Mouse (Mus musculus) frontal cortex, postnatal 10 days (tissue): Measurements from ENCODE around the gene Slc13a3.
"Not testable (repeated sequence)": the region's sequence is repeated elsewhere in the genome, so short reads cannot be mapped to it uniquely, and the experiment has no call there.

Source experiments
- DNase-seq, 2 experiments: peaks; one replicate each; pipeline ENCODE4 v3.0.0; 2022; ENCODE audit warnings: low spot score in 2 of 2, mixed read lengths in 1 of 2

The Slc13a3 gene

DNA sequence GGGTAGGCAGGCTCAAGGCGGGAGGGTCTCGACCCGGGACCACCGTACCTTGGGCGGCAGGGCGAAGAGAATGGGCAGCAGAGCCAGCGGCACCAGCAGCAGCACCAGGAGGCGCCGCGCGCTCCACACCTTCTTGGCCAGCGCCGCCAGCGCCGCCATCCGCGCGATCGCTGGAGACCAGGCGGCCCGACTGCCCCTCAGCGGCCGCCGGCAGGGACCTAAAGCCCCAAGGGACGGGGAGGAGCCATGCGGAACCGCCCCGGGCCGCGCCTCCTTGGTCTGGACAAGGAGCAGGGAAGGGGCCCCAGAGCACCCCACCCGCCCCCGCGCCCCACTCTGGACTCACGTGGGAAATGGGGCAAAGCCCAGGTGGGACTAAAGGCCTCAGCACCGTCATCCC, at the start of gene Slc13a3:
Slc13a3 (minus strand) TSS at position 228 of the 400 bp plus-strand sequence.
- DNase-seq: no peak

DNA sequence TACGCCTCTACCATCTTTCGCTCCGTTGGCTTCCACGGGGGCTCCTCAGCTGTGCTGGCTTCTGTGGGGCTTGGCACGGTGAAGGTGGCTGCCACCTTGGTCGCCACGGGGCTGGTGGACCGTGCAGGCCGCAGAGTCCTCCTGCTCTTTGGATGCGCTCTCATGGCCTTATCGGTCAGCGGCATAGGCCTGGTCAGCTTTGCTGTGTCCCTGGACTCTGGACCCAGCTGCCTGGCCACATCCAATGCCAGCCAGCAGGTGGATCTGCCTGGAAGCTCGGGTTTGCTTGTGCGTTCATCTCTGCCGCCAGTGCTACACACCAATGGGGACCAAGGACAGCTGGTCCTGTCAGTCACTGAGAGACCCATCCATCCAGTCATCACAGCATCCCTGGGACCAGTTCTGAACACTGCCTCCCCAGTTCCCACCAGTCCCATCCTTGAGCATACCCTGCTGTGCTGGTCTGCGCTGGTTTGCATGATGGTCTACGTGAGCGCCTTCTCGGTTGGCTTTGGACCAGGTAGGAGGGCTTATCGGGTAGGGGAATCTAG, 42.2 kb upstream of the Slc13a3 start:
- DNase-seq: no peak

DNA sequence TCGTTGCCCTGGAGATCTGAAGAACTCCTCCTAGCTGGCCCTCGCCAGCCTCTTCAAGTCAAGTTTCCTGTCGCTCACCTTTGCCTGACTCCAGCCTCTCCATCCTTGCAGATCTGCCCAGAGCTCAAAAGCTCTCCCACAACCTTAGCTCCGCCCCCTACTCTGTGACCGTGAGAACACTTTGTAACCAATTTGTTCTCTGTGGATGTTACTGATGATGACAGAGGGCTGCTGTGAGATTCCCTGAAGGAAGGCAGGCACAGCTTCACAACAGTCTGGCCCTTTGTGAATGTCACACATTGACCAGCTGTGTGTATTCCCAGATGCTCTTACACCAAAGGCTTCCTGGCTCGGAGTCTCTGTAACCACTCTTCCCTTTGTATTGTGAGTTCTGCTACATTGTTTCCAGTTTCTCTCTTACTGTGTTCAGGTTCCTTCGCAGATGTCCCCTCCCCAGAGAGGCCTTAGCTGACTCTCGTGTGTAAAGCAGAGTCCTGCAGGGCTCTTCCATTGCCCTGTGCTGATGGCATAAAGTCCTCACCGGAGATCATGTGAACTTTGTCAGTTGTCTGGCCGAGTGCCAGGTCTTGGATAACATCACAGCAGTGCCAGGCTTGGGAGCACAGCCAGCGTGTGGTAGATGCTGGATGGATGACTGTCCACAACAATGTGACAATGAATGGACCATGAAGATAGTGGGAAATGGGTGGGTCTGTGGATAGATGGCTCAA, 40.0 kb upstream of the Slc13a3 start:
- DNase-seq: no peak

DNA sequence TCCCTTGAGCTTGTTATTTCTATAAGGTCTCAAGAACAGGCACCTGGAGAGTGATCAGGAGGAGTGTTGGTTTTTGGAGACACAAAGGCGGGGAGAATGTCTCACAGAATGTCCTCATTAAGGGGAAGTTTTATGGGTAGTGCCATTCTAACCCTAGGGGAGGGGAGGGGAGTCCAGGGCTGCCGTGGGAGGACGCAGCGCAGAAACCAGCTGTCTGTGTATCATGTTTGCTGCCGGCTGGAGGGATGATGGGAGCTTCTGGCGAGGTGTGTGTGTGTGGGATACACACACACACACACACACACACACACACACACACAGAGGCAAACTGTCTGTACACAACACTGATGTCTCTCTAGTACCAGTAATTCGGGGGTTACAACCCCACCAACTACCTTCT, 39.4 kb upstream of the Slc13a3 start:
- DNase-seq: no peak

DNA sequence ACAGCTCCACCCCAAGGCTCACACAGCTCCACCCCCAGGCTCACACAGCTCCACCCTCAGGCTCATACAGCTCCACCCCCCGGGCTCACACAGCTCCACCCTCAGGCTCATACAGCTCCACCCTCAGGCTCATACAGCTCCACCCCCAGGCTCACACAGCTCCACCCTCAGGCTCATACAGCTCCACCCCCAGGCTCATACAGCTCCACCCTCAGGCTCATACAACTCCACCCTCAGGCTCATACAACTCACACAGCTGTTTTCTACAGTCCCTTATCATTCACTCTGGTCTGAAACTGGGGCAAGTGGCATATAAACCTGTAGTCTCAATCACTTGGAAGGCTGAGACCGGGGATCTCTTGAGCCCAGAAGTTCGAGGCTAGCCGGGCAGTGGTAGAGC, 38.5 kb upstream of the Slc13a3 start:
- not testable (repeated sequence) for DNase-seq

DNA sequence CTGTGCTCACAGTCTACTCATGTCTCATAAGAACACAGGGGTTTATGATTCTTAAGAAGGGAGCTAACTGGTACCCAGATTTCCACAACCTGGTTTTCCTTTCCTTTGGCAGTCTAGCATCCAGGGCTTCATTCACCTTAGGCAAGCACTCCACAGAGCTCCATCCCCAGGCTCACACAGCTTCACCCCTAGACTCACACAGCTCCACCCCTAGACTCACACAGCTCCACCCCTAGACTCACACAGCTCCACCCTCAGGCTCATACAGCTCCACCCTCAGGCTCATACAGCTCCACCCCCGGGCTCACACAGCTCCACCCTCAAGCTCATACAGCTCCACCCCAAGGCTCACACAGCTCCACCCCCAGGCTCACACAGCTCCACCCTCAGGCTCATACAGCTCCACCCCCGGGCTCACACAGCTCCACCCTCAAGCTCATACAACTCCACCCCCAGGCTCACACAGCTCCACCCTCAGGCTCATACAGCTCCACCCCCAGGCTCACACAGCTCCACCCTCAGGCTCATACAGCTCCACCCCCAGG, 38.0 kb upstream of the Slc13a3 start:
- DNase-seq: not testable (repeated sequence)

DNA sequence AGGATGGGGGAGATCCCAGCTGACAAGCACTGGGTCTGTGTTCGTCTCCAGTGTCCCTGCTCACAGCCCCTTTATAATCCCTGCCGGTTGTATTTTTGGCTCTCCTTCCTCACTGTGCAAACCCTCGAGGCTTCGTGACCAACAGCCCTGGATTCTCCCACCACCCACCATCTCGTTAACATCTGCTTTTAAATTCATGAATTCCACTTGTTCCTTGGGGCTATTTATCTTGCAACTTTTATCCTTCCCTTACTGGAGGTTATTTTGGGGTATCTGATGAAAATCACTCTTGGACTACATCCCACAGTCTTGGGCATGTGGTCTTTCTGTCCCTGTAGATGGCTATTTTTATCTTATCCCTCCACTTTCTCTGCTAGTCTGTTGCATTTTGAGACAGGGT, 37.4 kb upstream of the Slc13a3 start:
- DNase-seq: peak in 1 of 2 experiments; percentile 47

DNA sequence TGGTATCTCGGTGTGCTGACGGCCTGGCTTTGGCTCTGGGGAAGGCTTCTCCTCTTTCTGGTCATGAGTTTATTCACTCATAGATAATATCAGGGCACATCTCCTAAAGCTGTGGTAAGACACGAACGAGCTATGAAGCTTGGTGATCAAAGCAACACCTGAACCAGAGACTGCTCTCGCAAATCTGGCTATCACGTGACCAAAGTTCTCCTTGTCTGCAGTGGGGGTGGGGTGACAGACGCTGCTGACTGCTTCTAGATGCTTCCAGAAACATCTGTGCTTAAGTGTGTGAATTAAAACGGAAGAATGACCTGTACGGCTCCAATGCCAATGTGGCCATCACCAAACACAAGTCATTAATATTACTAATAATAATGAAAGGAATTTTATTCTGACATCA, 36.7 kb upstream of the Slc13a3 start:
- DNase-seq: no peak

DNA sequence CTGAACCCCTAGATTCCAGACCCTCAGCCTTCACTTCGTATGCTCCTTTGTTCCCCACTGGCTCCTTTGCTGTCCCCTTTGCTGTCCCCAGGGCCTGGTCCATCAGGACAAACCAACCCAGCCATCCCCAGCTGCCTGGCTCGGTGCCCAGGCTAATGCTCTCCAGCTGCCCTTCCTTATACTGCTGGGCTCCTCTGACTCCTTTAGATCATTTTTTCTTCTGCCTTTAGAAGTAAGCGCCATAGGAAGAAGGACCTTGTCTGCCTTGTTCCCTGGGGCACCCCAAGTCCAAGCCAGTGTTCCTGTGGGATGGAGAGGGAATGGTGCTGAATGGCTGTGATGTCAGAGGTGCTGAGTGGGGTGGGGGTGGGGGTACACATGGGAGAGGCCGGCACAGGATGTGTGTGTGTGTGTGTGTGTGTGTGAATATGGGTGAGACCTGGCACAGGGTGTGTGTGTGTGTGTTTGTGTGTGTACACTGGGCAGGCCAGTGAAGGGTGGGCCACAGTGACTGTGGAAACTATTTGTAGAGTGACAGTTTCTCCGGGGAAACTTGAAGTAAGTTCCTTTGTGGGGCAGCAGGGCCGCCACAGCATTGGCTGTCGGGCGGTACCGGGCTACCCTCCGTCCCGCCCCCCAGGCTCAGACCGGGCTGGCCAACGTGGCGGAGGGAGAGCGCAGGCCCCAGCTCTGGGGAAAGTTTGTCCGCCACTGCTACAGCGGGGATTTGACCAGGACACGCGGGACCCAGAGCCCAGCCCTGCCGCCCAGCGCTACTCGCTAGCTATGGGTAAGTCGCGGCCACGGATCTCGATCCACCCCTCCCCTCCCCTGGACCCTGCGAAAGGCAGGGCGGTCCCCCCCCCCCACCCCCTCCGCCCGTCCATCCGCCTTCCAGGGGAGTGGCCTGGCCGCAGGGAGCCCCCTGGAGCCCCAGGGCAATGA, 30.5 kb upstream of the Slc13a3 start, which contains the start of gene Slc2a10:
Slc2a10 (plus strand) TSS at position 529 of the 945 bp plus-strand sequence.
- DNase-seq: no peak

DNA sequence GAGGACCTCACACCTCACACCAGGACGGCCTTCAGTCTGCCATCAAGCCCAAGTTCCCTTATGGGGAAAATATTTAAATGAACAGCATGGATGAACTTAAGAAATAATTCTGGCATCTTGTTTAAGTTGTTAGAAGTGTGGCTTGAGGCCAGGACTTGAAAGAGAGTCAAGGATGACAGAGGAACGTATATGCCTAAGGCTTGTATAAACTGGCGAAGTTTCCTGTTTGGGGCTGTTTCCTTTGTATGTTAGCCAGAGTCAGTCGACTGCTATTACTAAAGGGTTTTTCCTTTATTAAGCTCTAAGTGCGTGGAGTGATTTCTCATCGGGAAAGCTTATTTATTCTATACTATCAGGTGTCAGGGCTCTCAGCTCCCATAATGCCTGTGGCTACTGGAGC, 25.8 kb upstream of the Slc13a3 start:
- no peak for DNase-seq

DNA sequence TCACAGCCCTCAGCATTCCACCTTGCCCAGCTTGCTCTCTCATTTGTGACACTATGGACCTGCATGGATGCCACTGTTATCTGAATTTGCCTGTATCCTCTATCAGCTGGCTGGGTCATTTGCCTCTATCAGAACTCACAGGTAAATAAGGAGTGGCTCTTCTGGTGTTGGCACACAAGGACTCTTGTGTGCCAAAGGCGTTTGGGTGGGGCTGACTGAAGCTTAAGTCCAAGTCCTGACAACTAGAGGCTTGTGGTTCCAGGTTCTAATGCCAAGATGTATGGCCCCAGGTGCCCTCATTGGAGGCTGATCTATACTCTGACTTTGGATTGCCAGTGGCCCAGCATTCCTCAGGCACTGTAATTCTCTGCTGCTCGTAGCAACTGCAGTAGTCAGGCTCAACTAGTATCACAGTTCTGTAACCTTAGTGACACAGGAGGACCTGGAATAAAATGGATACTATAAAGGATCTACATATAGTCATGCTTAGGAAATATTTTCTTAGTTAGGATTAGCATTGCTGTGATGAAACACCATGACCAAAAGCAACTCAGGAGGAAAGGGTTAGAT, 24.8 kb upstream of the Slc13a3 start:
- DNase-seq: no peak

DNA sequence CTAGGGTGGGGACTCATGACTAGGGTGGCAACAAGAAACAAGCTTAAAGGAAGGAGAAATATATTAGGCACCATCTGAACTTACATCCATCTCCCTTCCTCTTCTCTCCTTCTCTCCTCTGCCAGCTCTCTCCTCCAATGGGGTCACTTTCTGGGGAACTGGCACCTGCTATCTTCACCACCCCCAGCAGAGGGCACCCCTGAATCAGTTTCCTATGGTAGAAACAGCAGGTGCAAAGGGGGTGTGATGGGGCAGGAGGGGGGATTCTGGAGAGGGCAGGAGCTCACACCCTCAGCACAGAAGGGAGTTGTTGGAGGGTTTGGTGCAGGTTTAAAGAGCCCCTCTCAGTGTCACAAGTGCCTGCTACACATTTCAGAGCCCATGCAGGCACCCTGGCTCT, 23.2 kb upstream of the Slc13a3 start:
- peak in 1 of 2 experiments; percentile 46 for DNase-seq

DNA sequence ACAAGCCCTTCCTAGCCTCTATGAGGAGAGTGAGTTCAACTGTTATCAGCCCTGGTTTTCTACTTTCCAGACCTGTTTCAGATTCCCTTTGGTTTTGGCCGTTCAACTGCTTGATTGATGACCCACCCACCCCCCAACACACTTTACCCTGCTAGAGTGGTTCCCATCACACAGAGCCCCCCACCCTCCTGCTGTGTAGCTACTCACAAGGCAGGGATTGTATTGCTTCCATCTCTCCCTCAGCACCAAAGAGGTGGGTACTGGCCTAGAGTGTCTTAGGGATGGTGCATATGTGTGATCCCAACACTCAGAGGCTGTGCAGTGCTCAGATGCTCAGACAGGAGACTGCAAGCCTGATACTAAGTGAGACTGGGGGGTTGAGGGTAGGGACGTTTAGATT, 21.5 kb upstream of the Slc13a3 start:
- no peak for DNase-seq

DNA sequence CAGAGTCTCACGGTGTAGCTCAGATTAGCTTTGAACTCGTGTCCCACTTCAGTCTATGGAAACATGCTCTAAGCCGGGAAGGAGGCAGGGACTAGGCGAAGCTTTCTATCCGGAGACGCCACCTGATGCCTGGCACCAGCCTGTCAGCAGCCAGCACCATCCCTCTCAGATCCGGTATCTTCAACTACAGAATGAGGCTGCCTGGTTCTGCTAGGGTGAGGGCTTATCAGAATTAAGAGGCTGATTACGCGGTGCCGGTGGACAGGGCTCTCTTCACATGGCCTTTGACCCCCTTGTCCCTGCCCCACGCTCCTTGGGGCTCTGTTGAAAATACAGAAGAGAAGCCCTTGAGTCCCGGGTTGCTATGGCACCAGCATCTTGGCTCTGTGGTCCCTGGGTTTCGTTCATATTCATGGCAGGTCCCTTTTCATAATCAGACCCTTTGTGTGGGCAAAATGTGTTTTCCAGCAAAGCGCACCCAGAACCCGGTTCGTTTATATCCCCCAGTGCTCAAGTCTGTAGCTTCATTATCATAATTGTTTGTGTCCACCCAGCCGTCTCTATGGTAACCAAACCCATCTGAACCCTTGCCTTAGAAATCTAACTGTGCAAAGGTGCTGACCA, 20.7 kb upstream of the Slc13a3 start:
- peak; percentile 54 to 79 for DNase-seq

DNA sequence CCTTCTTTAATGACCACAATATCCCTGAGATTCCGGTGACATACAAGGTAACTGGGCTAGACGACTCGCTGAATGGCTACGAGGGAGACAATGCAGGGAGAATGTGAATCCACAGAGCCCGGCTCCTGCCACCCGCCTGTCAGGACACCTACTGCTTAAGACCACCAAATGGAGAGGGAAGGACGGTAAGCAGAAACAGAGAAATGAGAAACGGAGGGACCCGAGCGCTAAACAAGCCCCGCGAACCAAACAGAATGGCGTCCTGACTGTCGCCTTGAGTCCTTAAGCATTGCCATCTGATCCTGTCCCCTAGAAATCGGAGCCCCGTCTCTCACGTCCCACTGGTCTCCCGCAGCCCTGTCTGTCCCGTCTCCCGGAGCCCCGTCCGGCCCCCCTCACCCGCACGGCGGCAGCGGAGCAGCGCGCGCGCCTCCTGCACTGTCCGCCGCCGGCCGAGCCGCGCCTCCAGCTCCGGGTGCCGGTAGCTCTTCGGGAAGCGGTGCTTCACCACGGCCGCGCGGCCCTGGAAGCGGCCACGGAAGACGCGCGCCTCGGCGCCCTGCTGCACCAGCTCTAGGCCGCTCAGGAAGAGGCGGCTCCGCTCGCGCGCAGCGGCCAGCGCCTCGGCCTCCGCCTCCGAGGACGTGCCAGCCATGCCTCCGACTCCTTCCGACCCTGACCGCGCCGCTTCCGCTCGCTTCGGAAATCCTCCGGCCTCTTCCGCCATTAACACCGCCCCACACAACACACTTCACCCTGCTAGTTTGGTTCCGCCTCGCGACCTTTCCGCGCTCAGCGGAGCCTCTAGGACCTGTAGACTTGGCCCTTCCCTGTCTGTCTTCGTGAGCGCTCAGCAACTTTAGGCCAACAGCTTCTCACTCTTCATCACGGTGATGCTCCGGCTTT, 19.9 kb upstream of the Slc13a3 start, which contains the start of gene Trp53rka:
Trp53rka (minus strand) TSS at position 677 of the 906 bp plus-strand sequence.
- DNase-seq: peak; percentile 71 to 79

DNA sequence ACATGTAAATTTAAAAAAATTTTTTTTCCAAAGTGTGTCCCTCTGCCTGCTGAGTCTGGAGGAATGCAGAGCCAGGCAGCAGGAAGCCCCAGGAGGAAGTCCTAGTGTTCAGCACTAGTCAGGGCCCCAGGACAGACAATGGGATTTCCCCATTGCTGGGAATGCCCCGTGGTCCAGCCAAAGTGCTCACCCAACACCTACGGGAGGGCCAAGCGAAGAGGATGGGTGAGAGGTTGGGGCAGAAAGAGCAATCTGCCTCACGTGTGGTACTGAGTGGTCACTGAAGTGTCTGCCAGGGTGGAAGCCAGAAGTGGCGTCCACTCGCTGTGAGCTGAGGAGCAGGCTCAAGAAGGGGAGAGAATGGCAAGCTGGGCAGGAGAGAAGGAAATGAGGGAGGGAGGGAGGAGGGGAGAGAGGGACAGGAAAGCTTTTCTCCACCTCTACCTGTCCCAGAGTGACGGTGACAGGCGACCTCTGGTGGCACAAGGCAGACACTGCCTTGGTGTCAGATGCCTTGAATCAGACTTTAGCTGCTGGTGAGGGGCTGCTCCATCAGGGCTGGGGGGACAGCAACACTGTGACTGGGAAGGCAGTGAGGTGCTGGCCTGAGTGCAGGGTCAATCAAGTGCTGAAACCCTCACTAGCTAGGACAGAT, 14.0 kb upstream of the Slc13a3 start:
- peak; percentile 45 to 60 for DNase-seq

DNA sequence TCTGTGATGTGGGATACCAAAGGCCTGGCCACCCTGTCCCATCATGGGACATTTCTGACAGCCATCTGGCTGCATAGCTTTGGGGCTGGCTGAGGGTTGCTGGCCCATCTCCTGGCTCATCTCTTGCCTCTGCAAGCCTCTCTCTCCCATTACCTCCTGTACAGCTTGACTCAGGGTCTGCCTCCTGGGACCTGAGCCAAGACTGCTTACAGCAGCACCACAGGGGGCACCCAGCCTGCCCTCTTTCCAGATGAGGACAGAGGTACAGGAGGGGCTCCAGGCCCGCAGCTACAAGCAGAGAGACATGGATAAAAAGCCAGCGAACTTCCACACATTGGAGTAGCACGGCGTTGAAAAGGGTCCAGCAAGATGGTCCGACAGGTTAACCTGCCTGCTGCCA, 13.4 kb upstream of the Slc13a3 start:
- DNase-seq: no peak

DNA sequence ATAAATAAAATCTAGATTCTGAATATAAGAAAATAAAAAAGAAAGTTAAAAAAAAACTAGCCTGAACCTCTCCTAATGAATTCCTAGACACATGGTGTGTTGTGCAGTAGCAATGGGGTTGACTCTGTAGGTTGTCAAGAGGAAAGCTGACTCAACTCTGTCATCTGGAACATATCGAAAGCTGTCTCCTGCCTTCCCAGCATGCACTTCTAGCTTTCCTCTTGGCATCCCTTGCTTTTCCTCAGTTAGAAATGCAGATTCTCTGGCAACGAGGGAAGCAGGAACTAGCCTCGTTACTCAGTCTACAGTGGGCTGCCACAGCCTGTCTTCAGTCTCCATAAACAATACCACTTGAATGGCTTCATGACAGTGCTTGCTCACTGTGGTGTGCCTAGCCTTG, 12.8 kb upstream of the Slc13a3 start:
- DNase-seq: no peak

DNA sequence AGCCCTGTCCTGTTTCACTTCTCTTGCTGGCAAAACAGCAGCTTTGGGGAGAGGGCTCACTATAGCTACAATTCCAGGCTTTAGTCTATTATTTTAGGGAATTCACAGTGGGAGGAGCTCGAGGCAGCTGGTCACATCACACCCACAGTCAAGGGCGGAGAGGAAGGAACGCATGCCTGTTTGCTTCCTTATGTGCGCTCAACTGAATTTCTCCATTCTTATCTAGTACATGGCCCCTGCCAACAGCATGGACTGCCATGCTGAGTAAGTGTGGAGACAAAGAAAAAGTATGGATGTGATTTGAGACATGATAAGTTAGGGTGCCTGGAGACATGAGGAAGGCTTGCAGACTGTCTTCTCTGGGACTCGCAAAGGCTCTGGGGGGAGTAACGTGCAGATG, 11.1 kb upstream of the Slc13a3 start:
- no peak for DNase-seq

DNA sequence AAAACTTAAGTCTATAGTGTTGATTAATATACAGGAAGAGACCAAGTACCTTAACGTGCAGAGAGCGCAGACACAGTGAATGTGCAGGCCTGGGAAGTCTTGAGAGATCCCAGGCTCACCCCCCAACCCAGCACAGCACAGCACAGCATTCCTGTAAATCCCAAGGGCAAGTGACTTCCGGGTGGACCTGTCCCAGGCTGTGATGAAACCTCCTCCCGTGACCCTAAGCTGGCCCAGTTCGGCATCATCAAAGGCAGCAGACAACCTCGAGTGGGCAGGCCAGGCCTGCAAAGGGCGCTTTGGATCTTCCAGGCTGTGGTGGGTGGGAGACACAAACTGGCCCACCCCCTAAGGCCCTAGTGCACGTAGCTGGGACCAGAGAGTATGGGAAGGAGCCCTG, 9.0 kb upstream of the Slc13a3 start:
- DNase-seq: no peak
